Mouse (Mus musculus): ENCODE results near the gene Xylt2.
"Not testable (repeated sequence)": the region's sequence is repeated elsewhere in the genome, so short reads cannot be mapped to it uniquely, and the experiment has no call there.

The Xylt2 gene

DNA sequence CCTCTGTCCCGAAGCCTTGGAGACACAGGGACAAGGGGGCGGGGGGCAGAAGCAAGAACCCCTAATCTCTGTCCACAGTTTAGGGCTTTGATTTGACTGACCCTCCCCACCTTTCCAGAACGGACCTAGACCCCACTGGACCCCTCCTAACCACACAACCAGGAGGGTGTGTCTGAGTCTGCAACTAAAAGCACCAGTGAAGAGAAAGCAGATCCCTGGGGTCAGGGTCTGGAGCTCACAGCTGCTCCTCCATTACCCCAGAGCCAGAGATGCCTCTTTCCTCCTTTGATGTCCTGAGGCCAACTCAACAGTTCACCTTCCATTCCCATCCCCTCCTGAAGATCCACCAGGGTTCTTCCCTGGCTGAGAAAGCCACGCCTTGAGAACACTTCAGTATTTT is 1.0 kb downstream of the Xylt2 start:
- no peak for DNase-seq (ENCODE audit: low spot score in 2 of 2)

DNA sequence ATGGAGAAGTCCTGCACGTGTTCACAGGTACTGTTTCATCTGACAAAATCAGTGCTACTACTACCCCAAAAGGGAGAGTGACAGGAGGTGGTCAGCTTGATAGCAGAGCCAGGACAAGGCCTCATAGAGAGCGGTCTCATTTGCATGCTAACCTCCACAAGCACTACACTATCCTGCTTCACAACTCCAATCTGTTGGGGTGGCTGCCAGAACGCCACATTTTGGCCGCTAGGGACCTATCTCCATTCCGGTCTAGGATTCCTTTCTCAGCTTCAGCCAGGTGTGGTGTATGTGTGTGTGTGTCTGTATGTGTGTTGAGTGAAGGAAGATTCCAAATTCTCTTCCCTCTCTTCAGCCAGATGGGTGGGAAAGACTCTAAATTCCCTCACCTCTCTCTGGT is 1.9 kb downstream of the Xylt2 start:
- no peak for DNase-seq (ENCODE audit: low spot score in 2 of 2)

DNA sequence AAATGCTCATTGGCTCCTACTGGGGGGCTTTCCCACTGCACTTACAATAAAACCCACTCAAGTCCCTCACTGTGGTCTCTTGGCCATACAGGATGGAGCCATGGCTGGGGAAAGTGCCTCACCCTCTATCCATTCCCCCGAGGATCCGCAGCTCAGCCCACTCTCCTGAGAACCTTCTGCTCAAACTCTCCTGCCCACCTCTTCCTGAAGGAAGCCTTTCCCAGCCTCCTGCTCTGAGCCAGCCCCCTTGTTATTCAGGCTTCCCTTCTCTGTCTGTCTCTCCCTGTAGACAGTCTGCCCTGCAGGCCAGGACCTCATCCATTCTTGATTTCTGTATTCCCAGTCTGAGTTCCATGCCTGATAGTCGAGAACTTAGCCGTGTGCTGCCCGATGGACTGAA is 2.3 kb downstream of the Xylt2 start:
- DNase-seq (ENCODE audit: low spot score in 2 of 2), result no peak

DNA sequence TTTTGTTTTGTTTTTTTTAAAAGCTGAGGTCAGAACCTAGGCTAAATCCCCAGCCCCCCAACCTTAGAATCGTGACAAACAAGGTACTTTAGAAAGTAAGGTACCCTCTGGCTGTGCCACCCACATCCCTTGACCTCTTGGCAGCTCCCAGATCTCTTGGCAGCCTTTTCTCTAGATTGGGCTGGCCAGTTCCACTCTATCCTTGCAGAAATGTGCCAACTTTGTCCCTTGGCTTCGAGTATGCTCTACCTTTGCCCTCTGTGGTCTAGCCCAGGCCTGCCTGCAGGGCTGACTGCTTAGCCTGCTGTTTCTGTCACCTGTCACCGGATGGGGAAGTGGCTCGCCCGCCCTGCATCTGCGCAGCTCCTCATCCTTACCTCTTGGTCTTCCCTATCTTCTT is 12.0 kb downstream of the Xylt2 start:
- no peak for DNase-seq (ENCODE audit: low spot score in 2 of 2)

DNA sequence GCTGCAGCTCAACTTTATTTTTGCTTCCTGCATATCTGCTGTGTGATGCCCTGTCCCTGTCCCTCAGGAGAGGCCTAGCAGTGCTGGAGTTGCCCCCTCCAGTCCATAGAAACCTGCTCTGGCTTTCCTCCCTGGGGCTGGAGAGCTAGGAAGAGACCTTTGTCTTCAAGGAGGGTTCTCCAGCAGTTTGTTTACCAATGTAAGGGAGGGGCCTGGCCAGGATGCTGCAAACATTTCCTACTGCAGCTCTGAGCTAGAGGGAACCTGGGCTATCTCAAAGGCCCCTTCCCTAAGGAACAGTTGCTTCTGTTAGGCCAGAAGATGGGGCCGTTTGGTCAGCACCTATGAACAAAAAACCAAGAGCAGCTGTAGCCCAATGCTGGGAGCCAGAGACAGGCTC is 16.0 kb downstream of the Xylt2 start:
- no peak for DNase-seq (ENCODE audit: low spot score in 2 of 2)

DNA sequence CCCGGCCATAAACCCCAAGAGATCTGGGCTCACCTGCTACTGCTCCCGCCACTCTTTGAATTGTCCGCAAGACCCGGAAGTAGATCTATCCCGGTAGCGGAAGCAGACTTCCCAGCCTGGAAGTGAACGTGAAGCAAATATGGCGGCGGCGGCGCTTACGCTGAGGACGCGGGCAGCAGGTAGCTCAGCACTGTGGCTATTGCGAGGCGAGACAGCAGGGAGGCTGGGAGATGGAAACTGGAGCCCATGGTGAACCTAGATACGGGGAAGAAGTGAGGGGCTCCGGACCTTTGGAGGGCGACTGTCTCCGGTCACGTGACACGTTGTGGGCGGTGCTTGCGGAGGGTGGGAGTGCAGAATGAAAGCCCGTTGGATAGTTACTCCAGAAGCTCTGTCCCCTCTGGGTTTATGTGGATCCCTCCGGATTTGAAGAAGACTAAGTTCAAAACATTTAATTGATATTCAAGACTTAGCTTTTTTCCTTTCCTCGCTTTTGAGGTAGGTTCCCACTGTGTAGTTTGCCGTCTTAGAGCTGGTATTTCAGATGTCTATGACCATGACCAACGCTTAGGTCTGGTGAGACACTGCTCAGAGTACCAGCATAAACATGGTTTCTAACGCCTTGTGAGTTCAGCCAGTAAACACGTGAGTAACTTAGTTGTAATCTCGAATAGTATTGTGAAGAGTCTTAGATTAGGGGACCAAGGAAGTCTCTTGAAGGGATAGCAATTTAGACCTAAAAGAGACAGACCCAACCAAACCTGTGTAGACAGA is 23.5 kb downstream of the Xylt2 start, which contains the start of the genes Mrpl27 and Eme1:
Gene Mrpl27, plus strand, starts transcription at position 105 of the 774 bp plus-strand sequence.
Gene Eme1, minus strand, starts transcription at position 302 of the 774 bp plus-strand sequence.
- DNase-seq (ENCODE audit: low spot score in 2 of 2), result peak; percentile 68 to 75

DNA sequence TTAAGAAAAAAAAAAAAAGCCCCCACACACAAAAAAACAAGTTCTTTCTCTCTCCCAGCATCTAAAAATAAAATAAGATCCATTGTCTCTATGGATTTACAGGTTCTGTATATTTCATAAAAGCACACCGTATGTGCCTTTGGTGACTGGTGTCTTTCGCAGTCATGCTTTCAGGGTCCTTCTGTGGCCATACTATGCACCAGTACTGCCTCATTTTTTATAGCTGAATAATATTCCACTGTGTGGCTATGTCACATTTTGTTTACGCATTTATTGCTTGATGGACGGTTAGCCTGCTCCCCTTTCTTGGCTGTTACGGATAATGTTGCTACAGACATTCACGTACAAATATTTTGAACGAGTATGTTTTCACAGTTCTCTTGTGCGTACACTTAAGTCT is 24.3 kb downstream of the Xylt2 start:
- no peak for DNase-seq (ENCODE audit: low spot score in 2 of 2)

DNA sequence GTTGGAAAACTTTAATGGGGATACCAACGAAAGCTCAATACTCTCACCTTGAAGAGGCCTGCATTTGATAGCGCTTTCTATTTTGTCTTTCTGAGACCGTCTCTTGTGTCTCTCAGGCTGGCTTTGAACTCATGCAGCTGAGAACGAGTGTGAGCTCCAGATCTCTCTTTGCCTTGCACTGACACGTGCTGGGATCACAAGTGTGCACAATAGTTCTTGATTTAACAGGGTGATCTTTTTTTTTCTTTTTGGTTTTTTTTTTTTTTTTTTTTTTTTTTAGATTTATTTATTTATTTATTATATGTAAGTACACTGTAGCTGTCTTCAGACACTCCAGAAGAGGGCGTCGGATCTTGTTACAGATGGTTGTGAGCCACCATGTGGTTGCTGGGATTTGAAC is 26.1 kb downstream of the Xylt2 start:
- DNase-seq (ENCODE audit: low spot score in 2 of 2), result not testable (repeated sequence)

DNA sequence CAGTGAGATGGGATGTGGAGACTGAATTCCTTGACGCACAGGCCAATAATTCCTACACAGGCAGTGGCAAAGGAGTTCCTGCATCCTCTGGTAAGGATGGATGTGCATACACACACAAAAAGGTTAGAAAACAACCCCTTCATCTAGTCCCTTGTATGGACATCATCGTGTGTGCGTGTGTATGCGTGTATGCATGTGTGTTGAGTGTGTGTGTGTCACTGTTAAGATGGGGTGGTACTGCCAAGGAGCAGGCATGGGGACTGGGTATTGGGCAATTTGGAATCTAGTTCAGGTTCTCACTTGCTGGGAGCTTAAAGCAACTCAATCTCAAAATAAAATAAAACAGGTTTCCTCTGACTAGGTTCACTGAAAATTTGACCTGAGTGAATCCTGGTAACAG is 30.9 kb downstream of the Xylt2 start:
- DNase-seq (ENCODE audit: low spot score in 2 of 2), result no peak

DNA sequence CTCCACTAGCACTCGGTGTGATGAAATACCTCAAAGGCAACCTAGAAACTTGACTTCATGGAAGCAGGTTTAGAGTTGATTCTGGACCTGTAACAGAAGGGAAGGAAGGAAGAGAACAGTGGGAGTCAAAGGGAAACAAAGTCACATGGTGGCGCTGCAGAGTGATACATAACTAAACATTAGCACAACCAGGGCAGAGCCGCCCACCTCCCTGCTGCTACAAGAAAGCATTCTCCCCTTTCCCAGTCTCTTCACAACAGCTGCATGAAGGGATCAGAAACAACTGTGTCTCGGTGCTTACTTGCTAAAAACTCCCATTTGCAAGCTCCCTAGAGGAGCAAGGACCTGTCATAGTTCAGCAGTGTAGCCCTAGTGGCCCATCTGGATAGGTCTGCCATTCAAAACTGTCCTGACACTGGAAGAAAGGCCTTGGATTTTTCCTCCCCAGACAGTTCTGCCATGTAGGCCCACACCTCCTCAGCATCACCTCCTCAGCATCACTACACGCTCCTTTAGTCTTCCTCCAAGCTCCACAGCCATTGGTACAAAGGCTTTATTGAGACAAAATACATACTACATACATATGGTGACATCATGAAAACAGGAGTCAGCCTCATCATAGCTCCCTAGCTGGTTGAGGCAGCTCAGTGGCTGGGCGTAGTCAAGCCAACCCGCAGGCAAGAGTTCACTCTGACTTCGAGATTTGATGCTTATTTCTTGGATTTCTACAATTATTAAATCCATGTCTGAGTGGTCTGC is 32.7 kb downstream of the Xylt2 start:
- DNase-seq (ENCODE audit: low spot score in 2 of 2), result no peak

DNA sequence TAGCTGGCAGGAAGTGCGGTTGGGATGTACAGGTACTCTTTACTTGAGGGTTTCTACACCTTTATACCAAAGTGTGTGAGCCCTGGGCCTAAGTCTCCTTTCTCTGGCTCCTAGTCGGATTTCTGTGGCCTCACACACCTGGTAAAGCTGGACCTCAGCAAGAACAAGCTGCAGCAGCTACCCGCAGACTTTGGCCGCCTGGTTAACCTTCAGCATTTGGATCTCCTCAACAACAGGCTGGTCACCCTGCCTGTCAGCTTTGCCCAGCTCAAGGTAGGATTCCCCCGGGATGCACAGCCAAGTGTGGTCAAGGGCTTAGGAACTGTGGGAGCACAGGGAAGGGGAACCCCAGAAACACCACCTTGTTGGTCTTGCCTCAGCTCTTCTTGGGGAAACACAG is 42.9 kb downstream of the Xylt2 start:
- DNase-seq (ENCODE audit: low spot score in 2 of 2), result no peak

DNA sequence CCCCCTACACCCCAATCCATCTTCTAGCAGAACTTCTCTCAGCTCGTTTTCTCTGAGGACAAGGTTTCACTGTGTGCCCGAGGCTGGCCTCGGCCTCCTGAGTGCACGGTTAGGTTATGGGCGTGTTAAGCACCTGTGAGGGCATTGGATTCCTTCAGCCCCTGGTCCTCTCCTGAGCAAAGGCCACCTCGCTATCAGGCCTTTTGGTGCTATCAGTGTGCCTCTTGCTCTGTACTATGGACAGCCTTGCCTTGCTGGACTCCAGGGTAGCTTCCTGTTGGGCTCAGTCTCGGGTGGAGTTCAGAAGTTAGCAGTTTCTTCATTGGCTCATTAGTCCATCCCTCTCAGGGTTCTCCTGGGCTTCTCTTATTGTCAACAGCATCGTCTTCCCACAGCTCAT is 44.3 kb downstream of the Xylt2 start:
- DNase-seq (ENCODE audit: low spot score in 2 of 2), result no peak

DNA sequence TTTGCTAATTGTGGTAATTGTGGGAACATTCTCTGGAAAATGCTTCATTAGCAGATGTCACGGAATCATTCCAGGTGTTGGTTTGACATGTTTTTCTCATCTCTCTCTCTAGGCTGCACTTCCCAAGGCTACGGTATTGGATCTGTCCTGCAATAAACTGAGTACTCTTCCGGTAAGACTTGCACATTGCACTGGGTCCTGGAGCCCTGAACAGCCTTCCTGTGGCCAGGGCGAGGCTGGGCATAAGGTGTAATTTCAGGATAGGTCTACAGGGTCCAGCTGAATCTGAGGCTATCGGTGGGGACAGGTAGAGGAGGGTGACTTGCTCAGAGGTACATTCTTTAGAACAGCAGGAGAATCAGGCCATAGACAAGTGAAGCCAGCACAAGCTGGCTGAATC is 45.3 kb downstream of the Xylt2 start:
- no peak for DNase-seq (ENCODE audit: low spot score in 2 of 2)

DNA sequence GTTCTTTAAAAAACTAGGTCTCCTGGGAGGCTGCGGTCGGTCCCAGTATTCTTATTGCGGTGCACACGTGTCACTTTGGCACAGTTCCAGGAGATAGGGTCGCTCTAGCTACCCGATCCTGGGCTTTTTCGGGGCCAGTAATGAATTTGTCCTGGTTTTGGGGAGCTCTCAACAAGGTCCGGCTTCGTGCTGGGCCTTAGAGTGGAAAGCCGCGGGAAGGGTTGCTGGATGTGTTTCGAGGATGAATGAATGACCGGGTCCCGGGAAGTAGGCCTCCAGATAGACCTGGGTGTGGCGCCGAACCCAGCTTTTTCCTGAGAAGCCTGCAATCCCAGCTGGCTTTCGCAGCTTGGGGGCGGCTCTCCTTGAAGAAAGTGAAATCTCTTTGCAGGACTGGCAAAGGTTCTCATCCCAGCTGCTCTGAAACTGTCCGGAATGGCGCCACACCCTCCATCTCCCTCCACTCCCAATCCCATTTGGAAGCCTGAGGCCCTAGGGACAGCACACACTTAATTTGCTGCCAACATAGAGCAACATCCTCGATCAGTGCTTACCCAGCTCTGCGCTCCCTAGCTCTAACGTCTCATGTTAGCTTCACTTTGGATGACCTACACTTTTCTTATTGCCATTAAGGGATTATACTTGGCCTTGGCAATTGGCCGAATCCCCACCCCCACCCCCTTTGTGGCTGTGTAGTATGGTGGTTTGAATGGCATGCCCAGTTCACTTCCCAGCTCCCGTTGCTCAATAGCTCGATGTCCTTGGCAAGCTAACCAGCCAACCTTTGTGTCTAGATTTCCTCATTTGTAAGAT is 46.9 kb downstream of the Xylt2 start:
- DNase-seq (ENCODE audit: low spot score in 2 of 2), result no peak

DNA sequence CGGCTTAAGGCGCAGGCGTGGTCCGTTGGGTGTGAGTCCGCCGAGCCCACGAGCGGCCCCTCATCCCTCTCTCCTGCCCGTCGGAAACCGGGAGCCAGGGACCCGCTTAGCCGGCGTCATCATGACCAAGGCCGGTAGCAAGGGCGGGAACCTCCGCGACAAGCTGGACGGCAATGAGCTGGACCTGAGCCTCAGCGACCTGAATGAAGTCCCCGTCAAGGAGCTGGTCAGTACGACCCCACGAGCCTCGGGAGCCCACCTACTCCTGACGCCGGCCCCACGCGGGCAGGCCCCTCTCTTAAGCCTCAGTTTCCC is 47.5 kb downstream of the Xylt2 start:
- DNase-seq (ENCODE audit: low spot score in 2 of 2), result no peak

DNA sequence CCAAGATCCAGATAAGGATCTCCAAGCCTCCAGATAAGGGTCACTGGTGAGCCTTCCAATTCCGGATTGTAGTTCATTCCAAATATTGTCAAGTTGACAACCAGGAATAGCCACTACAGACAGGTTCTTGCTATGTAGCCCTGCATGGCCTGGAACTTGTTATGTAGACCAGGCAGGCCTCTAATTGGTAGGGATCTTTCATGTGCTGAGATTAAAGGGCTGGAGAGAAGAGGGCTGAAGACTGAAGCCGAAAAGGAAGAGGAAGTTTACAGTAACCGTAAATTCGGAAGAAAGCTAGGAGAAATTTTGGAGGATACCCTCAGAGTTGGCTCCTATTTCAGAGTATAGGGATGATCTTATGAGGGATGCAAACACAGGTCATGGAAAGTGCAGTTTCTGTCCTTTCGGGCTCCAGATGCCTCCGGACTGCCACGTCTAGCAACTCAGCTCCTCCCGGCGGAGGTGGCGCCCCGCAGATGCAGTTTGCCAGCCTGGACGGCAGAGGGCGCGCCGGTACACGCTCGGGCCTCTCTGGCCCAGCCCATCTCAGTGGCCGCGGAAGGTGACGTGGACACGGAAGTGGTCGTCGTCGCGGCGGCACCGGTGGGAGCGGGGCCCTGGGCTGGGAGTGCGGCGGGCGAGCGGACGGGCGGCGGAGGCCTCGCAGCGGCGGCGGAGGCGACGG is 48.0 kb downstream of the Xylt2 start, which contains the start of gene Lrrc59:
Gene Lrrc59, plus strand, starts transcription at position 569 of the 685 bp plus-strand sequence.
- peak; percentile 90 to 96 for DNase-seq (ENCODE audit: low spot score in 2 of 2)

DNA sequence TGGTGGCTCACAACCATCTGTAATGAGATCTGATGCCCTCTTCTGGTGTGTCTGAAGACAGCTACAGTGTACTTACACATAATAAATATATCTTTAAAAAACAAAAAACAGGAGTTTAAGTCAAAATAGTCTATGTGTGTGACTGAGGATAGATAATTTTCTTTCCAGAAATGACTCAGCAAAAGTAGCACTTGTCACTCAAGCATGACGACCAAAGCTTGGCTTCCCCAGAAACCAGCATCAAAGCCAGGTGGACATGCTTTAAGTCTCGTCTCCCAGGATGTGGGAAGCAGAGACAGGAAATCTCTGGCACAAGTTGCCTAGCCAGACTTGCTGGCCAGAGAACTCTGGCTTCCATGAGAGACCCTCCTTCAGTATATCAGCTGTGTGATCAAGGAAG is 55.2 kb downstream of the Xylt2 start:
- DNase-seq (ENCODE audit: low spot score in 2 of 2), result no peak

DNA sequence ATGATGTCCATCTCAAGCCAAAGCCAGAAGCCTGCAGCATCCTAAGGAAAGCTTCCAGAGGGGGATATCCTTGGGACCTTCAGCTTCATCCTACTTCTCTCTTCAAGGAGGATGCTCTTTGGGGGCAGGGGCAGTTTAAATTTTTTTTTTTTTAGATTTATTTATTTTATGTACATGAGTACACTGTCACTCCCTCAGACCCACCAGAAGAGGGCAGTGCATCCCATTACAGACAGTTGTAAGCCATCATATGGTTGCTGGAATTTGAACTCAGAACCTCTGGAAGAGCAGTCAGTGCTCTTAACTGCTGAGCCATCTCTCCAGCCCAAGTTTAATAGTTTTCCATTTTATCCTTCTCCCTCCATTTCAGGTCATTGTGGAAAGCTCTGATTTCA is 55.9 kb downstream of the Xylt2 start:
- DNase-seq (ENCODE audit: low spot score in 2 of 2), result no peak

DNA sequence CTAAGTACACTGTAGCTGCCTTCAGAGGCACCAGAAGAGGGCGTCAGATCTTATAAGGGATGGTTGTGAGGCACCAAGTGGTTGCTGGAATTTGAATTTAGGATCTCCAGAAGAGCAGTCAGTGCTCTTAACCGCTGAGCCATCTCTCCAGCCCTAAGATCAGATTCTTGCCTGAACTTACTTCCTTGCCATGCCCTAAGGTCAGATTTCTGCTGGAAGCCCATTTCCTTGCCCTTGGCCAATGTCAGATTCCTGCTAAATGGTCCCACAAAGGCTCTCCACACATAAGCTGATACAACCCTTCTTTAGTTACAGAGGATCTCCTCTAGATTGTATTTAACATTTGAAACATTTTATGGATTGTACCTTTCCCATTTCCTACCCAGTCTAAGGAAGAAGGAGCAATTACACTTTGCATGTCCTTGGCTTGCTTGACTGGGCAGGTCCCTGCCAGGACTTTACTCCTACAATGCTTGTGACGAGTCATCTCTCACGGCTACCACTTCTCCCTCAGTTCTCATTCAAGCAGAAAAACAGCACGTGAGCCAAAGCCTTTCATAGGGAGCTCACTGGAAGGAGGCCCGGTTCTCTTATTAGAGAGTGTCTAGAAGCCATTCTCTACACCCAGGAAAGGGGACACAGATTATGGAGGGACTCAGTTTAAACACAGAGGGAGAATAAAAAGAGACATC is 56.4 kb downstream of the Xylt2 start:
- DNase-seq (ENCODE audit: low spot score in 2 of 2), result no peak

DNA sequence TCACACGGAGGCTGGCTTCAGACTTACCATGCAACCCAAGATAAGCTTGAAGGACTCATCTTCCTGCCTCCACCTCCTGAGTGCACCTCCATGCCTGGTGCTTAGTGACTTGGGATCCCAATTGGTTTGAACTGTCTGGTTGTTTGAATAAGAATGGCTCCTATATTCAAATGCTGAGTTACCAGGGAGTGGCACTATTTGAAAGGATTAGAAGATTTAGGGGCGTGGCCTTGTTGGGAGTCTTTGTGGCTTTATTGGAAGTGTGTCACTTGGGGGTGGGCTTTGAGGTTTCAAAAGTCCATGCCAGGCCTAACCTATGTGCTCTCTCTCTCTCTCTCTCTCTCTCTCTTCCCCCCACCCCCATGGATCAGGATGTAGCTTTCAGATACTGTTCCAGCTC is 59.7 kb downstream of the Xylt2 start:
- DNase-seq (ENCODE audit: low spot score in 2 of 2), result no peak

DNA sequence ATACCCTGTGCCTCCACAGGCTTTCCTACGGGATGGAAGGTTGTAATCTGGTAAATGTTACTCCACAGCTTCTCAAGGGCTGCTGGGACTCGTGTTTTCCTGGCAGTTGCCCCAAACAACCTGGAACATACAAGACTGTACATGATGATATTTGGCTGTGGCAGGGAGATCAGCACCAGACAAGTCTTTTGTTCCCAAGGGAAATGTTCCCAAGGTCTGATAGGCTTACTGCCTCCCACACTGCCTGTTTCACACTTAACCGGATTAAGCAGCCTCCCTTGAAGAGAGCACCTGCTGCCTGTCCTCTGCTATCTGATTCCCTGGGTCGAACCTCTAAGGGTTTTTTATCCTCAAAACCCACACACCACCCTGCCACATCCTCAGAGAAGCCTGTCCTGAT is 61.8 kb downstream of the Xylt2 start:
- DNase-seq (ENCODE audit: low spot score in 2 of 2), result no peak

Measured in spleen, postnatal 14 days (tissue).